Mouse (Mus musculus): ENCODE data around the gene G6pc3.

- TF ChIP-seq CTCF (IDR thresholded peaks at IDR 0.05; ENCODE audit: extremely low read depth, insufficient read depth, low read length) (no peak), POLR2A (IDR thresholded peaks at IDR 0.05; ENCODE audit: extremely low read depth, insufficient read depth, low read length) (no peak)
Observed at GRCm38 (mm10) chr11:102186235-102186634, 3.2 kb upstream of the G6pc3 start.
